Mouse (Mus musculus) layer of hippocampus, adult 8-10 months (tissue): ENCODE data around the gene Piwil1. TPM values are rescaled to one million over a fixed set of nuclear protein-coding genes. Genes with fewer than 3 reads are reported as not detected.

ENCODE experiments used
- total RNA-seq, 4 experiments: library from RNA; stranded (reverse); gene quantifications; 2 replicates each; pipeline ENCODE4 v1.2.4; 2022

Gene Piwil1
- total RNA-seq, 4 experiments from 2014 or later: not detected

Other genes with a start within 250 kb of the Piwil1 start
- under 1 TPM; 0.47 to 0.86 (median 0.67) TPM for gene Fzd10, start 101.7 kb upstream of the Piwil1 start, total RNA-seq